Mouse (Mus musculus): ENCODE measurements around the gene Fgd4. TPM values are rescaled to one million over a fixed set of nuclear protein-coding genes. Genes with fewer than 3 reads are reported as not detected.
"Not testable (repeated sequence)": the region's sequence is repeated elsewhere in the genome, so short reads cannot be mapped to it uniquely, and the experiment has no call there.

Gene Fgd4
- polyA plus RNA-seq, 1 experiment from 2014 or later, result 60.1 TPM

- 61% methylated on average over 9 of the region's 9 CpGs for WGBS (ENCODE audit: missing documents)
- H3K27ac ChIP-seq, result peak overlapping the region; percentile 100
- H3K4me3 ChIP-seq (ENCODE audit: inconsistent target), result peak overlapping the region; percentile 23
- no peaks in the 10 kb centered on the region for H3K36me3 ChIP-seq (ENCODE audit: inconsistent target)
- H3K79me2 ChIP-seq (ENCODE audit: inconsistent target), result peaks cover 100% of the 10 kb centered on the region
These were observed 40.3 kb downstream of the Fgd4 start for GRCm38 (mm10) chr16:16559878-16560531.

- Histone ChIP-seq H3K79me2 (ENCODE audit: inconsistent target) (peaks cover 97% of the 10 kb centered on the region), H3K27ac (peak overlapping the region; percentile 100), H3K36me3 (ENCODE audit: inconsistent target) (no peaks in the 10 kb centered on the region), H3K4me3 (ENCODE audit: inconsistent target) (peak overlapping the region; percentile 23)
- WGBS (ENCODE audit: missing documents), result 96% methylated on average over 3 of the region's 3 CpGs
These were observed 41.1 kb downstream of the Fgd4 start for GRCm38 (mm10) chr16:16559016-16559877.

DNA sequence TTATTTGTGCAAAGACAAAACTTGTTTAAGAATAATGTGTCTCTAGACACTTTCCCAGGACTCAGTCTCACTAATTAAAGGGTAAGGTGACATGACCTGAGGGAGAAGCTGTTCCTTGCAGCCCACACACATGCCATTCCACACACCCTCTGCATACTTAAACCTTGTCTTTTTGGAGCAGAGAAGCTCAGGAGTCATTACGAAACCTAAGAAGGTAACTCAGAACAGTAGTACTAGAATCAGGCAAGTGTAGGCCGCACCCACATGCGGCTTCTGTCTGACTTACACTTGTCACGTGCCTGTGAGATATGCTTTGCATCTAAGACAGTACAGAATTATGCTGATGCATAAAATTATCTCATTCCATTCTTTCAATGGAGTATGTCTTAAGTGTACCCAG is 42.6 kb downstream of the Fgd4 start:
- Histone ChIP-seq H3K4me3 (ENCODE audit: inconsistent target) (peak overlapping the region; percentile 23; the same call in 1 of the 2 replicates), H3K36me3 (ENCODE audit: inconsistent target) (no peaks in the 10 kb centered on the region)
- 81% methylated on average over 4 of the region's 4 CpGs for WGBS (ENCODE audit: missing documents)

GRCm38 (mm10) chr16:16554098-16554497 is 46.3 kb downstream of the Fgd4 start:
- Histone ChIP-seq H3K4me3 (ENCODE audit: inconsistent target) (no peak overlapping the region), H3K36me3 (ENCODE audit: inconsistent target) (0 out of 2 replicates have a peak, but pooled peaks cover 11% of the 10 kb centered on the region), H3K27ac (peak overlapping the region; percentile 100), H3K79me2 (ENCODE audit: inconsistent target) (peaks cover 96% of the 10 kb centered on the region)
- 60% methylated on average over 2 of the region's 2 CpGs for WGBS (ENCODE audit: missing documents)

More for the DNA sequence above, 42.6 kb downstream of the Fgd4 start:
- Histone ChIP-seq H3K27ac (peak overlapping the region; percentile 100), H3K79me2 (ENCODE audit: inconsistent target) (peaks cover 96% of the 10 kb centered on the region)

- 100% methylated on average over 2 of the region's 2 CpGs for WGBS (ENCODE audit: missing documents)
- Histone ChIP-seq H3K79me2 (ENCODE audit: inconsistent target) (peaks cover 96% of the 10 kb centered on the region), H3K27ac (peak overlapping the region; percentile 100), H3K4me3 (ENCODE audit: inconsistent target) (no peak overlapping the region), H3K36me3 (ENCODE audit: inconsistent target) (0 out of 2 replicates have a peak, but pooled peaks cover 11% of the 10 kb centered on the region)
These were observed 48.2 kb downstream of the Fgd4 start for GRCm38 (mm10) chr16:16552197-16552596.

GRCm38 (mm10) chr16:16549105-16549504 is 51.2 kb downstream of the Fgd4 start:
- Histone ChIP-seq H3K79me2 (ENCODE audit: inconsistent target) (peaks cover 100% of the 10 kb centered on the region), H3K36me3 (ENCODE audit: inconsistent target) (0 out of 2 replicates have a peak, but pooled peaks cover 11% of the 10 kb centered on the region), H3K27ac (peak overlapping the region; percentile 39), H3K4me3 (ENCODE audit: inconsistent target) (no peak overlapping the region)
- 5% methylated on average over 2 of the region's 2 CpGs for WGBS (ENCODE audit: missing documents)

DNA sequence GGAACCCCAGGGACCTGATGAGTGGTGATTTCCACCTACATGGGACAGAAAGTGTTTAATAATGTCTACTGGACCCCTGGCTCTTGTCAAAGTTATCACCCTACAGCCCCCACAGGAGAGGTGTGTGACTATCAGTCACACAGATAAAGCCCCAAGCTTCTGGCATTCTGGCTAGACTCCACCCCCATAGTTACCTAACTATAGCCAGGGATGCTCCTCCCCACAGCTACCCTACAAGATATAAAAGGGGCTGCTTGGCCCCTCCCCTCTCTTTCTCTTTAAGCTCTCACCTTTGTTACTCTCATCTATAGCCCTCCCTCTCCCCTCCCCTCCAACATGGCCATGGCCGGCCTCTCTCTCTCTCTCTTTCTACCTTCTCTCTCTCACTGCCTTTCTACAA is 53.7 kb downstream of the Fgd4 start:
- H3K4me3 ChIP-seq (ENCODE audit: inconsistent target), result no peak overlapping the region
- no peak overlapping the region for H3K27ac ChIP-seq
- 80% methylated on average over 1 of the region's 1 CpGs for WGBS (ENCODE audit: missing documents)
- 0 out of 2 replicates have a peak, but pooled peaks cover 8% of the 10 kb centered on the region for H3K36me3 ChIP-seq (ENCODE audit: inconsistent target)
- peaks cover 100% of the 10 kb centered on the region for H3K79me2 ChIP-seq (ENCODE audit: inconsistent target)

DNA sequence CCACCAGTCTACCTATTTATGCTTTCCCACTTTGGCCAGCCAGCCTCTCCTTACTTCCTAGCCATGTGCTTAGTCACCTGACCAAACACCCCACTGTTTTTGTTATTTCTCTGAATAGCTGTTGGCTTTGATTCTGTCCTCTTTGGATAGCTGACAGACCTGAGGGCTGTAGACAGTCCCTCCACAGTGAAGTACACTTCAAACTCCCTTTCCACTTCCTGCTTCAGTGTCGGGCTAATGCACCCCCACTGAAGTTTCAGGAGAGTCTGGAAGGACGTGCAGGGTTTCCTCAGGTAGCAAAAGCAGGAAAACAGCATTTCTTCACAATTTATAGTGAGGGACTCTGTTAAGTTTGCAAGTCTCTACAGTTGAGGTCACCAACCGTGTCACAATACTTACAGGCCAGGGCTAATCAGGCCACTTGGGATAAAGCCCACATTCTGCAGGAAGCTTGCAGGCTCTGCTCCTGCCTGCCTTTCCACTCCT is 57.4 kb downstream of the Fgd4 start:
- peak overlapping the region; percentile 35 for H3K27ac ChIP-seq
- 0 out of 2 replicates have a peak, but pooled peaks cover 4% of the 10 kb centered on the region for H3K36me3 ChIP-seq (ENCODE audit: inconsistent target)
- no peak overlapping the region for H3K4me3 ChIP-seq (ENCODE audit: inconsistent target)
- 65% methylated on average over 3 of the region's 3 CpGs for WGBS (ENCODE audit: missing documents)
- H3K79me2 ChIP-seq (ENCODE audit: inconsistent target), result peaks cover 100% of the 10 kb centered on the region

DNA sequence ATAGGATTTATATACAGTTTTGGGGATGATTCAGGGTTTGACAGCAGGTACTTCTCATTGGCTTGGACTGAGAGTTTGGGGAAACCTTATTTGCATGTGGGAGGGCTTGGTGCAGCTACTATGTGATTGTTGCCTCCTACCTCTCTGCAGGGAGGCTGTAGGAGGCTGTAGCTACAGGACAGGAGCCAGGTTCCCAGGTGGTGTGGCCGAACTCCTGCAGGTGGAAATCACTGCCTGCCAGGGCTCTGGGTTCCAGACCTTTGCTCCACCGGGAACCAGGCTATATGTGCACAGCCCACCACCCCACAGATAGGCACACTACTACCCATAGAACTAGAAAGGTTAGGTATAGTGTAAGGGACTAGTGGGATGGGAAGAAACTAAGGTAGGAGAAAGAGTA is 61.0 kb downstream of the Fgd4 start:
- H3K27ac ChIP-seq; H3K4me3 ChIP-seq (ENCODE audit: inconsistent target); H3K36me3 ChIP-seq (ENCODE audit: inconsistent target): not testable (repeated sequence)
- peaks cover 100% of the 10 kb centered on the region for H3K79me2 ChIP-seq (ENCODE audit: inconsistent target)
- 100% methylated on average over 2 of the region's 2 CpGs for WGBS (ENCODE audit: missing documents)

DNA sequence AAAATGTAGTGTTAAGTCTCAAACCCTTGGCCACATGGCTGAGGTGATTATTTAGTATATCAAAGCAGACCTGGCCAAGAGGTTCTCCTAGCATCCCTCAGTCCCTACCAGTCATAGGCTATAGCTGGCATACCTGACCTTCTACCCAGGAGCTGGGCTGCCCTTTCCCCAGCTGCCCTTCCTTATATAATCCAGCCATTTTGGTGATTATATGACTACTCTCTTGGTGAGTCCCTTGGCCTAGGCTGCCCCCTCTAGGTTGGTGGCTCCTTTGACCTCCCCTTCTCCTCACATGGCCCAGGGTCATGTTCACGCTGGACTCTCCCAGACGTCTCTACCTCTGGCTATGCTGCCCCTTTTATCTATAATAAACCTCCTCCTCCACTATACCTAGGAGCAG is 65.1 kb downstream of the Fgd4 start:
- H3K36me3 ChIP-seq (ENCODE audit: inconsistent target), result no peaks in the 10 kb centered on the region; the same call in 1 of the 2 replicates
- WGBS (ENCODE audit: missing documents), result 67% methylated on average over 1 of the region's 2 CpGs
- H3K79me2 ChIP-seq (ENCODE audit: inconsistent target), result peaks cover 100% of the 10 kb centered on the region
- no peak overlapping the region for H3K27ac ChIP-seq
- no peak overlapping the region for H3K4me3 ChIP-seq (ENCODE audit: inconsistent target)

GRCm38 (mm10) chr16:16528014-16528413 is 72.3 kb downstream of the Fgd4 start:
- 92% methylated on average over 2 of the region's 3 CpGs for WGBS (ENCODE audit: missing documents)
- Histone ChIP-seq H3K36me3 (ENCODE audit: inconsistent target) (no peaks in the 10 kb centered on the region; the same call in 1 of the 2 replicates), H3K79me2 (ENCODE audit: inconsistent target) (peaks cover 93% of the 10 kb centered on the region), H3K4me3 (ENCODE audit: inconsistent target) (no peak overlapping the region), H3K27ac (peak overlapping the region; percentile 98)

DNA sequence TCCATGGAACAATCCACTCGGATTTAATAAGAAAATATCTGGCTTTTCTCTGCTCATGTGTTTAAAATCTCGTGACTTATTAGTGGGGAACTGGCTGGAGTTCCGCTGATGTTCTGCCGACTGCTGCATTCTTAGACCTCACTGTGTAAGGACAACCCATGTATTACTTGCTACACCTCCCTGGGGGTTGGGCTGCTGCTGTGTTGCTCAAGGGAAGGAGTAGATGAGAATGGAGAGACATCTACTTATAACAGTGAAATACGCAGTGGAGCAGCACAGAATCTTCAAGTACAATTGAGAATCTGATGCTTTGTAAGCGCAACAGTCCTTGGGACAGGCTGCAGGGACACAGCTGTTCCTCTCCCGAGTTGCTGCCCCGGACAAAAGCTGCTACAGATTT is 73.1 kb downstream of the Fgd4 start:
- Histone ChIP-seq H3K4me3 (ENCODE audit: inconsistent target) (peak overlapping the region; percentile 31; the same call in 1 of the 2 replicates), H3K36me3 (ENCODE audit: inconsistent target) (no peaks in the 10 kb centered on the region; the same call in 1 of the 2 replicates), H3K27ac (peak overlapping the region; percentile 98), H3K79me2 (ENCODE audit: inconsistent target) (peaks cover 93% of the 10 kb centered on the region)
- 47% methylated on average over 8 of the region's 8 CpGs for WGBS (ENCODE audit: missing documents)

GRCm38 (mm10) chr16:16526741-16527105 is 73.6 kb downstream of the Fgd4 start:
- Histone ChIP-seq H3K36me3 (ENCODE audit: inconsistent target) (no peaks in the 10 kb centered on the region; the same call in 1 of the 2 replicates), H3K4me3 (ENCODE audit: inconsistent target) (peak overlapping the region; percentile 31), H3K79me2 (ENCODE audit: inconsistent target) (peaks cover 93% of the 10 kb centered on the region), H3K27ac (peak overlapping the region; percentile 98)
- 11% methylated on average over 6 of the region's 6 CpGs for WGBS (ENCODE audit: missing documents)

GRCm38 (mm10) chr16:16526097-16526740 is 74.1 kb downstream of the Fgd4 start:
- Histone ChIP-seq H3K4me3 (ENCODE audit: inconsistent target) (peak overlapping the region; percentile 31), H3K27ac (peak overlapping the region; percentile 98), H3K79me2 (ENCODE audit: inconsistent target) (peaks cover 93% of the 10 kb centered on the region), H3K36me3 (ENCODE audit: inconsistent target) (no peaks in the 10 kb centered on the region; the same call in 1 of the 2 replicates)
- 79% methylated on average over 6 of the region's 6 CpGs for WGBS (ENCODE audit: missing documents)

All from macrophage (primary cell).